Mouse (Mus musculus): ENCODE results near the gene Nkapl.

DNA sequence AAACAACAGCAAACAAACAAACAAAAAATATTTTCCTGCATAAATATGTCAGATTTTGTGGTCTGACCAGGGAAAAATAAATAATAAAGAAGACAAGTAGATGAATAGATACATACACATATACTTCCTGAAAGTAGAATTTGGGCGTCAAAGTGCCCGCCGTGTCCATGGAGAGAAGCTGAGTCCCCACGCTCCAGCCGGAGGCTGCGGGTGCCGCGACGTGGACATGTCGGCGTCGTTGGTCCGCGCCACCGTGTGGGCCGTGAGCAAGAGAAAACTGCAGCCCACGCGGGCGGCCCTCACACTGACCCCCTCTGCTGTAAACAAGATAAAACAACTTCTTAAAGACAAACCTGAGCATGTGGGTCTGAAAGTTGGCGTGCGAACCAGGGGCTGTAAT, 26.8 kb upstream of the Nkapl start, which contains the start of gene AK157302:
- TF ChIP-seq CTCF (IDR thresholded peaks at IDR 0.05; ENCODE audit: control insufficient read depth, insufficient read depth, low read length) (no peak), POLR2A (IDR thresholded peaks at IDR 0.05; ENCODE audit: borderline replicate concordance, control insufficient read depth, low read depth, low read length) (no peak)
